Mouse (Mus musculus): ENCODE results near the gene Hmcn1.

- TF ChIP-seq GATA1 (IDR thresholded peaks at IDR 0.05; ENCODE audit: low read length) (no peak), TAL1 (IDR thresholded peaks at IDR 0.05; ENCODE audit: low read length) (no peak)
Measured at GRCm38 (mm10) chr1:151001868-151002428, 8.7 kb upstream of the Hmcn1 start.
